Mouse (Mus musculus): ENCODE measurements around the gene Gabbr2.

Gene Gabbr2

DNA sequence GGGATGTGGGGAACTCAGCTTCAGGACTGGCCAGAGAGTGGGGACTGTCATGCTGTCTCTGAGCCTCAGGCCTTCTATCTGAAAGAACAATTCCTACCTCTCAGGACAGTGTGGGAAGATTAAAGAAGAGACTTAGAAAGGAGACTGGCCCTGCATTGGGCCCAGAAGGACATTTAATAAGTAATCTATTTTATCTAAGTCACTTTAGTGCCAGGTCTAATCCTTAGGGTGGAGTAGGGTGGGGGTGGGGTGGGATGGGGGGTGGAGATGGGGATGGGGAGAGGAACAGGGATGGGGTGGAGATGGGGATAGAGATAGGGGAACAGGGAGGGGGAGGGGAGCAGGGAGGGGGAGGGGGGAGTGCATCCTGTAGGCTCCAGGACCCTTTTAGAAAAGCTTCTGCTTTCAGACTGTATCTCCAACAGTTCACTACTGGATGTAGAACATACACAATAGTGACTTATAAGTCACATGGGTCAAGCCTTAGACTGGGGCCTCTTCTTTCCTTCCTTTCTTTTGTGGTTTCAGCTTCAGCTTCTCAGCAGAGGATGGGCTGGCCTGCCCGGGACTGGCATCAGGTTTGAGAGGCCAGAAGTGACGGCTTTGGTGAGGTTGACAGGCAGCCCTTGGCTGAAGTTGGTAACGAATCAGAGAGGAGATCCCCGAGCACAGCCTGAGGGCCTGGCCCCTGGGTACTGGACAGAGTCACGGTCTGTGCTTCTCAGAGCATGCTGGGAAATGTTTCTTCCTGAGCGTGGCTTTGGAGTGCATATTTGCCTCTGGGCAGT is 237.1 kb downstream of the Gabbr2 start:
- no peak for DNase-seq

DNA sequence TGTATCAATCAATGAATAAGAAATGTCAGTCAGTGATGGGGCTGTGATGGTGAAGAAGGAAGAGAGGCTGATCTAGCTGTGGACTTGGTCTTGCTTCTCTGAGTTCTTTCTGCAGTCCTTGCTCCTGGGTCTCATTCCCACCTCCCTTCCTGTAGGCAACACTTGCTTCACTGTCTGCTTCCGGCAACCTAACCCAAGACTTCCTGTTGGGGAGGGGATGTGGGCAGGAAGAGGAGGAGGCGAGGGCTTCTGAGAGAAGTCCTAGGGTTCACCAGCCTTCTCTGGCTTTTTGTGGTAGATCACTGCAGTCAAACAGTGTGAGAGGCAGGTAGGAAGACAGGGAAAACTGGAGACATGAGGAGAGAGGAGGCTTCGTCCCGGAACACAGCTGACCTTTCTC is 239.4 kb downstream of the Gabbr2 start:
- DNase-seq = no peak

- DNase-seq = no peak
Measured at GRCm38 (mm10) chr4:46749015-46749414, 242.7 kb downstream of the Gabbr2 start.

DNA sequence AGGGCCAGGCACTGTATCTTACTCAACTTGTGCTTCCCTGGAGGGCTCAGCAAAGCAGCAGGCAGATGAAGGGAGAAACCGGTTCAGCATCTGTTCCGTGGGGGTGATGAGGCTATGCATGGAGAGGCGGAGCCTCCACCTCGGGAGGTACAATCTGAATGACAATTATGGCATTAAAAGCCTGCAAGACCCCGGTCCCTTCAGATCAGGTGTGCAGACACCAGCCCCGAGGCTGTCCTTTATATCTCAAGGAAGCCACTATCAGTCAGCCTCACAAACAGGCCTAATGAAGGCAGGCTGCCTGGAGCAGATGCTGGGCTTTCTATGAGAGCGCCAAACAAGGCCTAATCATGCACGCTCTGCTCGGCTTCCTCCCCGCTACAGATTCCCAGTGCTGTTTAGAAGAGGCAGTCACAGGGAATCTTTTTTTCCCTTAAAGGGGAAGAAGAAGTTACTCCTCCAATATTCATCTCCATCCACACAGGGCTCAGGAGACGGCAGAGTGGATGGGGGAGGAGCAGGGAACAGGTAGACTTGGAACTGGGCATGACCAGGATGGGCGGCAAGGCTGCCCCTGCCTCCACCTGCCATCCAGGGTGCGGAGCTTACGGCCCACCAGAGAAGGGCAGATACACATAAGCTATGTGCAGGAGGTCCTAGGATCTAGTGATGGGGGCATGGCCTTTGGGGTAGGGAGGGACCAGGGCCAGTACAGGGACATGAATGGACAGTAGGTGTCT is 244.5 kb downstream of the Gabbr2 start:
- DNase-seq = peak in 1 of 2 experiments; percentile 48

GRCm38 (mm10) chr4:46745536-46745935 is 246.1 kb downstream of the Gabbr2 start:
- no peak for DNase-seq

DNA sequence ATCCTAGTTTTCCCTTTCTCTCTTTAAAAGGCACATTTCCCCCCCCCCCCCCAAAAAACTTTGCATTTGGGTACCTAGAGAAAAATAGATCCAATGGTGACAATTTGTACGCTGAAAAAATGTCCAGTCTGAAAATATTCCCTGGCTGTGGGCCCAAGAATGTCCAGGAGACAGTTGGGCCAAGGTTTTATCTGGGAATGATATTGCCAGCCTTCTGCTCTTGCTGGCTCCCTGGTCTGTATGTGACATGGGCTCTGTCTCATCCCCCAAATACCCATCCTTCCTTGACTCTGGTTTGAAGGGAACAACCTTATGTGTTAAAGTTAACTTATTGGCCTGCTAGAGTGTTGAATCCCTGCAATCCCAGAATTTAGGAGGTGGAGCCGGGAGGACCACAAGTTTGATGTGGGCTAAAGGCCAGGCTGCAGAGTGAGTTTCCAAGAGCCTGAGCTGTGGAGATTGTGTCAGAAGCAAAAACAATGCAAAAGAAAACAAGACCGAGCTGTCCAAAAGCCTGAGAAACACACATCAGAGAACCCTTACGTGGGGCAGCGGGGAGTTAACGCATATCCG is 247.0 kb downstream of the Gabbr2 start:
- peak; percentile 77 to 87 for DNase-seq

DNA sequence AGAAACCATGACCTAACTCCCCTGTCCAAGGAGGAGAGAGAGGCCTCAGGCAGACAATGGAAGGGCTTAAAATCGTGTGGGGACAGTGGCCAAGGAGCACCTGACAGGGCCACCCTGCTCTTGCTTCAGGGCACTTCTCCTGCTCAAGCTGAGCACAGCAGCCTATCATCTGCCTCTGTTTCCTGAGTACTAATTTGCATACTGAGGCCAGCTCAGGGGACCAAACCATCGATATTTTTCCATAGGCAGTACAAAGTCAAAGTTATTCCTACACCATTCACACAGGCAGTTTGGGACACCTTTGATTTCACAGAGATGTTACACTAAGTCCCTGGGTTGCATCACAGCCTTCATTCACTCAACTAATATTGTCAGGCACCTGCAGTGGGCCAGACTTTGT is 249.1 kb downstream of the Gabbr2 start:
- DNase-seq = no peak

- DNase-seq = peak in 1 of 2 experiments; percentile 53
Measured at GRCm38 (mm10) chr4:46736910-46737511, 254.7 kb downstream of the Gabbr2 start.

- DNase-seq = no peak
Measured at GRCm38 (mm10) chr4:46734906-46735305, 256.8 kb downstream of the Gabbr2 start.

DNA sequence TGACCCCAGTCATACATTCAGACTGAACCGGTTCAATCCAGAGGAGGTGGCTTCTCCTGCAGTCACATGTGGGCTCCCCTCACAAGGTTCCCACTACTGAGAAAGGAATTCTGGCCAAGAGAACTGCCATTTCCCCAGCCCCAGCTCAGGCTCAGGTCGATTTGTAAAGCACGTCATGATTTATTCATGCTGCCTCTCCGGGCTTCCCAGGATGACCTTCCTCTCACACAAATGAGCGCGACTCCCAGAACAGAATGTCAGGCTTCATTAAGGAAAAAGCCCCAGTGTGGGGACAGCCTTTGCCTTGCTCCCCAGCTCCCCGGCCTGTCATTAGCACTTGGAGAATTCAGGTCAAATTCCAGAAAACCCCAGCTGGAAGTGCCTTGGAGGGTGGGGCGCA is 260.1 kb downstream of the Gabbr2 start:
- DNase-seq = no peak

DNA sequence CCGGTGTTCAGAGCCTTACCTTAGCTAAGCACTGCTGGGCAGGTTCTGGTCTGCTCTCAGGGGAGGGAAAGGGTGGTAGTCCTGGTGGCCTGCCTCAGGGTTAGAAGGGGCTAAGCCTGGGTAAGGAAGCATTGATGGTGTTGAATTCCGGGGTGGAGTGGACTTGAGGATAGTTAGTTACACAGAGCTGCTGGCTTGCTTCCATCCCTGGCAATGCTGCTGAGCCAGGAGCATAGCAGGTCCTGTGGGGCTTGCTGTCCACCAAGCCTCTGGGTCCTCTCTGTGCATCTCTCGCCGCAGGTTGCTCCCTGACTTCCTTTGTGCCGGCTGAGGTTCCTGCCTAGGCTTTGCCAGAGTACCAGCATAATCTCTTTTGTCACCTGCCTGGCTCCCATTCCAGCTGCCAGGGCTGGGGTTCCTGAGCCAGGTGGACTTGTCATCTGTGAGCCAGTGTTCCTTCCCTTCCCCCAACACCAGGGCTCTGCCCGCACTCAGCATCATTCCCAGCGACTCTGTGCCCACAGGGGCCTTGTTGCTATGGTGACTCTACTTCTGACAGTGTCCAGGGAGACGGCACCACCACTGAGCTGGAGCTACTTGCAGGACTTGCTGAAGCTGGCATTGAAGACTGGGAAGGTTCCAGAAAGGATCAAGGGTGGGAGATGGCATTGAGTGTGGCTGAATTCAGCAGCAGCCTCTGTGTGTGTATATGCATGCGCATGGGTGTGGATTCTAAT is 262.2 kb downstream of the Gabbr2 start:
- DNase-seq = peak in 1 of 2 experiments; percentile 67

- peak; percentile 67 to 70 for DNase-seq
Measured at GRCm38 (mm10) chr4:46728231-46728630, 263.4 kb downstream of the Gabbr2 start.

- DNase-seq = peak; percentile 59 to 66
Measured at GRCm38 (mm10) chr4:46727153-46727552, 264.5 kb downstream of the Gabbr2 start.

GRCm38 (mm10) chr4:46720821-46721557 is 270.7 kb downstream of the Gabbr2 start:
- DNase-seq = no peak

- DNase-seq = peak; percentile 42 to 62
Measured at GRCm38 (mm10) chr4:46720070-46720469, 271.6 kb downstream of the Gabbr2 start.

DNA sequence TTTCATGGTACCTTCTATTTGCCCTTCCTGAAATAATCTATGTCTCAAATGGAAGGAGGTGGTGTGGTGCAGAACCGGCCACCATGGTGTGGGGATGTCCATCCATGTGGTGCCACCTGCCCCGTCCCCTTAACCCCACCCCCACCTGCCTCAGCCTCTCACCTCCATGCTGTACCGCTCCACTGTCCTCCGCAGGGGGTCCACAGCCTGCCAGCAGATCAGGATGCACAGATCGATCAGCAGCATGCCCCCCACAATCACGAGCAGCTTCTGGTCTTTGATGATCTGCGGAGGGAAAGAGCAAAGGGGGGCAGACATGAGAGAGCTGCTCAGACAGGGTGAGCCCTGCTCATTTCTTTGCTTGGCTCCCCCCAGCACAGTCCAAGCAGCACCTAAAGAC is 273.0 kb downstream of the Gabbr2 start:
- peak in 1 of 2 experiments; percentile 52 for DNase-seq

GRCm38 (mm10) chr4:46717156-46717555 is 274.5 kb downstream of the Gabbr2 start:
- DNase-seq = no peak

GRCm38 (mm10) chr4:46716361-46716760 is 275.3 kb downstream of the Gabbr2 start:
- no peak for DNase-seq

GRCm38 (mm10) chr4:46710523-46710922 is 281.1 kb downstream of the Gabbr2 start:
- DNase-seq = no peak

GRCm38 (mm10) chr4:46710018-46710417 is 281.7 kb downstream of the Gabbr2 start:
- peak in 1 of 2 experiments; percentile 55 for DNase-seq

DNA sequence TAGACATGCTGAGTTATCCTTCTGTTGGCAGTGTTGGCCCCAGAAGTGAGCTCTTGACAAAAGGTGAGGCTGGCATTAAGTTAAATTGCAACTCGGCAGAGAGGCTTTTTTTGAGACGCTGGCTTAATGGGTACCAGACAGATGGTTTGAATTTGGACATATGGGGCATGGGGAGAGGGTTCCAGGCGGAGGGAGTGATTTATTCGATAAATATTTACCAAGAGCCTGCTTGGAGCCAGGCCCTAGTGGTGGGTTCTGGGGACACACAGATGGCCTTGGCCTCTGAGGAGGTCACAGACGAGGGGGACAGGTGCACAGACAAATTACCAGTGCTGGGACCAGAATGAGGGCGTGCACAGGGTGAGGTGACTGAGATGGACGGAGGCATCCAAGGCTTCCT is 282.2 kb downstream of the Gabbr2 start:
- peak; percentile 72 to 86 for DNase-seq

DNA sequence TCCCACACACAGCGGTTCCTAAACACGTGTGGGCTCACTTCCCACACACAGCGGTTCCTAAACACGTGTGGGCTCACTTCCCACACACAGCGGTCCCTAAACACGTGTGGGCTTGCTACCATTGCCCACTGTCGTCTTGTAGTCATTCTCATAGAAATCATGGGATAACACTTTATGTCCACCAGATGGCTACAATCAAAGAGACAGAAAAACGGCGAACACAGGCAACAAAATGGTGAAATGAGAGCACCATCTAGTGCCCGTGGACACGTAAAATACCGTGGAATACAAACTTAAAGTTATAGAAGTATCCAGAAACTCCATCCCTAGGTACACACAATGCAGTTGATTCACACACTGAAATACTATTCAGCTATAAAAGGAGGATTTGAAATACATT is 285.9 kb downstream of the Gabbr2 start:
- peak in 1 of 2 experiments; percentile 56 for DNase-seq

All from cerebellum, postnatal 14 days (tissue).